Mouse (Mus musculus) retina, adult 2 months (tissue): Measurements from ENCODE around the gene Sde2.
"Not testable (repeated sequence)": the region's sequence is repeated elsewhere in the genome, so short reads cannot be mapped to it uniquely, and the experiment has no call there.

Source experiments
- DNase-seq: peaks from one replicate; pipeline ENCODE4 v3.0.0-alpha.2; 2012; ENCODE audit warnings: low read depth, low spot score

The Sde2 gene

GRCm38 (mm10) chr1:180888556-180889042, 37.7 kb downstream of the Sde2 start:
- DNase-seq = no peak

- DNase-seq = no peak
These were observed 38.2 kb downstream of the Sde2 start for GRCm38 (mm10) chr1:180889172-180889571.

- no peak for DNase-seq
These were observed 38.9 kb downstream of the Sde2 start for GRCm38 (mm10) chr1:180889841-180890240.

- DNase-seq = no peak
These were observed 41.9 kb downstream of the Sde2 start, which contains the start of gene Lefty2 for GRCm38 (mm10) chr1:180892808-180893207. Gene Lefty2 (plus strand): TSS chr1:180893108.

GRCm38 (mm10) chr1:180894088-180894987, 43.4 kb downstream of the Sde2 start:
- not testable (repeated sequence) for DNase-seq

- DNase-seq = peak; percentile 30
These were observed 50.2 kb downstream of the Sde2 start for GRCm38 (mm10) chr1:180901107-180901506.

GRCm38 (mm10) chr1:180902915-180903314, 52.0 kb downstream of the Sde2 start:
- no peak for DNase-seq

GRCm38 (mm10) chr1:180903666-180904038, 52.7 kb downstream of the Sde2 start:
- no peak for DNase-seq

GRCm38 (mm10) chr1:180904039-180904814, 53.3 kb downstream of the Sde2 start, which contains the start of gene Pycr2:
Gene Pycr2 (plus strand): TSS chr1:180904293.
- DNase-seq = peak; percentile 83

GRCm38 (mm10) chr1:180904815-180905080, 53.8 kb downstream of the Sde2 start:
- DNase-seq = no peak

- no peak for DNase-seq
These were observed 54.4 kb downstream of the Sde2 start for GRCm38 (mm10) chr1:180905307-180905706.

- no peak for DNase-seq
These were observed 54.9 kb downstream of the Sde2 start for GRCm38 (mm10) chr1:180905876-180906275.

GRCm38 (mm10) chr1:180906461-180907147, 55.7 kb downstream of the Sde2 start:
- DNase-seq = no peak

- no peak for DNase-seq
These were observed 60.2 kb downstream of the Sde2 start for GRCm38 (mm10) chr1:180911138-180911537.

GRCm38 (mm10) chr1:180911653-180912287, 60.8 kb downstream of the Sde2 start:
- no peak for DNase-seq

GRCm38 (mm10) chr1:180912792-180913191, 61.9 kb downstream of the Sde2 start:
- DNase-seq = no peak

GRCm38 (mm10) chr1:180913797-180914196, 62.9 kb downstream of the Sde2 start:
- no peak for DNase-seq

GRCm38 (mm10) chr1:180916425-180916824, 65.5 kb downstream of the Sde2 start:
- DNase-seq = no peak

GRCm38 (mm10) chr1:180917053-180917452, 66.1 kb downstream of the Sde2 start:
- no peak for DNase-seq
